ENCODE assay signal across 9 mouse cellular contexts in genomic region chr11:117108595-117108994, GRCm38 (mm10). TPM values are rescaled to one million over a fixed set of nuclear protein-coding genes. Genes with fewer than 3 reads are reported as not detected.
A peak's percentile ranks its signal among the peaks of the same experiment; 100 is the strongest.
DNase-seq lines count a peak whose midpoint lies in the region; ATAC-seq and TF ChIP-seq lines count a peak whose summit lies in the region.
"Had no signal": no experiment of that assay in that cellular context is flagged by ENCODE, and none has a peak within 500 bp of the region (broad histone marks: within the 10 kb centered on the region; RNA-seq: fewer than 3 reads in every experiment).

No protein-coding gene starts in this region.

- H3K4me3 ChIP-seq in layer of hippocampus, adult 2 months: no peak overlapping the region
- no peak overlapping the region for H3K4me3 ChIP-seq in forebrain, postnatal 0 days (ENCODE audit: low read depth, low read length)
- no peak overlapping the region for H3K4me3 ChIP-seq in hindbrain, postnatal 0 days (ENCODE audit: low read length)

- no peaks in the 10 kb centered on the region for H3K4me1 ChIP-seq in forebrain, postnatal 0 days (ENCODE audit: insufficient read depth)
- H3K4me1 ChIP-seq in hindbrain, postnatal 0 days (ENCODE audit: insufficient read depth, low read length): no peaks in the 10 kb centered on the region

- H3K9me3 ChIP-seq in forebrain, postnatal 0 days (ENCODE audit: low read length): no peaks in the 10 kb centered on the region
- H3K9me3 ChIP-seq in hindbrain, postnatal 0 days (ENCODE audit: low read length): no peaks in the 10 kb centered on the region

- no peaks in the 10 kb centered on the region for H3K27me3 ChIP-seq in forebrain, postnatal 0 days (ENCODE audit: insufficient read depth, low read length)
- H3K27me3 ChIP-seq in hindbrain, postnatal 0 days (ENCODE audit: insufficient read depth, low read length): no peaks in the 10 kb centered on the region

- no peak for TF ChIP-seq CTCF in layer of hippocampus, adult 2 months (conservative IDR thresholded peaks at IDR 0.05)
- TF ChIP-seq CTCF in forebrain, postnatal 0 days (IDR thresholded peaks at IDR 0.05; ENCODE audit: low read depth): no peak
- TF ChIP-seq CTCF in hindbrain, postnatal 0 days (IDR thresholded peaks at IDR 0.05; ENCODE audit: low read depth): no peak

- WGBS in forebrain, postnatal 0 days: 28% methylated on average over 9 of the region's 9 CpGs
- WGBS in hindbrain, postnatal 0 days: 54% methylated on average over 9 of the region's 9 CpGs

- peak overlapping the region; percentile 53 for H3K27ac ChIP-seq in layer of hippocampus, adult 2 months
- no peak overlapping the region for H3K27ac ChIP-seq in forebrain, postnatal 0 days (ENCODE audit: low read depth, low read length)
- no peak overlapping the region for H3K27ac ChIP-seq in hindbrain, postnatal 0 days

- no peaks in the 10 kb centered on the region for H3K36me3 ChIP-seq in forebrain, postnatal 0 days (ENCODE audit: insufficient read depth)
- no peaks in the 10 kb centered on the region for H3K36me3 ChIP-seq in hindbrain, postnatal 0 days (ENCODE audit: insufficient read depth, low read length)
- H3K36me3 ChIP-seq: G1E had no signal

- no peak overlapping the region for H3K4me2 ChIP-seq in forebrain, postnatal 0 days (ENCODE audit: low read depth)
- no peak overlapping the region for H3K4me2 ChIP-seq in hindbrain, postnatal 0 days (ENCODE audit: low read depth, low read length)

- peak in 1 of 2 experiments; percentile 47 for DNase-seq in layer of hippocampus, adult 2 months (ENCODE audit: low spot score in 2 of 2)
- no peak for DNase-seq in layer of hippocampus, adult 11-12 months (ENCODE audit: low spot score)
- peak; percentile 82 to 84 for DNase-seq in adrenal gland, adult 18-20 months (ENCODE audit: low spot score in 2 of 2)
- peak; percentile 48 for DNase-seq in forebrain, postnatal 0 days
- peak; percentile 64 for DNase-seq in hindbrain, postnatal 0 days (ENCODE audit: low spot score)
- DNase-seq in lung, postnatal 25 days (ENCODE audit: low spot score): peak; percentile 86
- no peak for DNase-seq in spleen, postnatal 36 days (ENCODE audit: low spot score in 2 of 2)
- DNase-seq in layer of hippocampus, postnatal 10 days (ENCODE audit: low spot score in 2 of 2): no peak

- ATAC-seq in forebrain, postnatal 0 days: no peak
- no peak for ATAC-seq in hindbrain, postnatal 0 days

- no peak overlapping the region for H3K9ac ChIP-seq in forebrain, postnatal 0 days
- no peak overlapping the region for H3K9ac ChIP-seq in hindbrain, postnatal 0 days (replicated peaks; ENCODE audit: low read length)

RNA-seq across cellular contexts. Expression of gene Sec14l1, which starts 6.4 kb away (rescaled TPM):
- total RNA-seq in layer of hippocampus, adult 2 months (2021): 100 to 1,000 TPM; 226 to 239 TPM
- 100 to 1,000 TPM; 106 to 159 TPM for total RNA-seq in adrenal gland, adult 18-20 months (2021)
- 81.3 and 82.9 TPM in 2 replicates for total RNA-seq in forebrain, postnatal 0 days (2014; rRNA removed)
- 62.1 and 65.1 TPM in 2 replicates for polyA plus RNA-seq in forebrain, postnatal 0 days (2015; fragmentation: Nextera tagmentation; extraction: Ambion mirVana)
- 69.1 and 74.1 TPM in 2 replicates for total RNA-seq in hindbrain, postnatal 0 days (2014; rRNA removed)
- polyA plus RNA-seq in hindbrain, postnatal 0 days (2015; fragmentation: Nextera tagmentation; extraction: Ambion mirVana): 47.0 and 47.3 TPM in 2 replicates
- 100 to 1,000 TPM; 151 to 152 TPM for total RNA-seq in layer of hippocampus, postnatal 10 days (2021)

Comparison
In these comparisons a context has a peak if more than half of its experiments do, and no peak if none do; other contexts are left out.
1. DNase-seq: peak in adrenal gland, adult 18-20 months (2 of 2), forebrain, postnatal 0 days (single experiment), hindbrain, postnatal 0 days (single experiment) and lung, postnatal 25 days (single experiment); none in layer of hippocampus, adult 11-12 months (single experiment), spleen, postnatal 36 days (0 of 2) and layer of hippocampus, postnatal 10 days (0 of 2).